Mouse (Mus musculus): ENCODE measurements around the gene Bcl2l11. TPM values are rescaled to one million over a fixed set of nuclear protein-coding genes. Genes with fewer than 3 reads are reported as not detected.

The Bcl2l11 gene
- polyA plus RNA-seq, 1 experiment = 54.4 TPM

DNA sequence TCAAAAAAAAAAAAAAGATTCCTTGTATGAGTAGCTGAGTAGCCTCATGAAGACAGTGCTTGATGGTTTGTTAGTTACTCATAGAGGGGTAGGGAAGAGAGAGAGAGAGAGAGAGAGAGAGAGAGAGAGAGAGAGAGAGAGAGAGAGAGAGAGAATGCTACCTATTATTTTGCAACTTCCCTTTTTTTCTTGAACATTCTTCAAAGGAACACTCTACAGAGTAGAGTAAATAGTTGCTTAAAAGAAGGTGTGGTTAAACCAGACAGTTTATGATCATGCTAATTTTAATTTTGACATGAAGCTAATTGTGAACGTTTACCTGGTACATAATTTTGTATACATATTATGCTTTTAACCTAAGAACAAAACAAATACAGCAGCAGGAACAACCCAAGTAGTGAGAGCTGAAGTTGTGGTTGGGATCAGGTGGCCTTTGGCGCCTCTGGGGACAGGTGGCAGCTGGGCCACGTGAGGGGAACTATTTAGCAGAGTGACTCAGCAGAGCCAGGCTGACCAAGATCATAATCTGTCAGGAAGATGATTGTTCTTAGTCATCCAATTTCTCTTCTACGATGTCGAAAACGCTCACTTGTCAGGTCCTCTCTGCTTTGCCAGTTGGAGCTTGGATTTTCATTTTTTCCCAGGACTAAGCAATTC, 78.0 kb downstream of the Bcl2l11 start:
- H3K4me3 ChIP-seq (ENCODE audit: control insufficient read depth, insufficient read depth, low read length) = no peak overlapping the region
- no peak for TF ChIP-seq CTCF (IDR thresholded peaks at IDR 0.05; ENCODE audit: borderline replicate concordance, control insufficient read depth, extremely low read depth, insufficient read depth, low read length, poor library complexity)
- no peak for TF ChIP-seq POLR2A (IDR thresholded peaks at IDR 0.05; ENCODE audit: control insufficient read depth, extremely low read depth, insufficient read depth, low read length, poor library complexity)
- no peaks in the 10 kb centered on the region for H3K27me3 ChIP-seq (ENCODE audit: control insufficient read depth, insufficient read depth, low read length)
- peaks cover 12% of the 10 kb centered on the region for H3K4me1 ChIP-seq (replicated peaks; ENCODE audit: control insufficient read depth, insufficient read depth, low read length)
- peak; percentile 47 for DNase-seq
- 4% methylated on average over 6 of the region's 6 CpGs for WGBS
- H3K27ac ChIP-seq (ENCODE audit: control insufficient read depth, insufficient read depth, low read length) = no peak overlapping the region
- H3K36me3 ChIP-seq (ENCODE audit: control insufficient read depth, insufficient read depth, low read length) = no peaks in the 10 kb centered on the region

DNA sequence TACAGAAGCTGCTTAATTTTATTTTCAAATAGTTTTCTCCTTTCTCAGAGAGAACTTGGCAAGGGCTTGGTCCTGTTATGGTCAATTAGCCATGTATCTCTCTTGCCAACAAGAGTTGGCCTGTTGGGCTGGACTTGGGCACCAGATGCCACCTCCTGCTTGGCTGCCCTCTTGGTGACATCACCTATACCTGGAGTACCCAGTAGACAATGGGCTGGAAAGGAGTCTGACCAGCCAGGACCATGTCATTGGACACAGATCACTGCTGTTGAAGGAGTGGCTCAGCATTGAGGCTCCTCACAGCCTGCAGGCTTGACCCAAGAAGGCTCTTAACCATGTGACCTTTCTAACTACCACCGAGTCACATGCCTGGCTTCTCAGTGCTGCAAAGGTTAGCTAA, 82.7 kb downstream of the Bcl2l11 start:
- Histone ChIP-seq H3K27ac (ENCODE audit: control insufficient read depth, insufficient read depth, low read length) (no peak overlapping the region), H3K36me3 (ENCODE audit: control insufficient read depth, insufficient read depth, low read length) (no peaks in the 10 kb centered on the region), H3K27me3 (ENCODE audit: control insufficient read depth, insufficient read depth, low read length) (no peaks in the 10 kb centered on the region), H3K4me3 (ENCODE audit: control insufficient read depth, insufficient read depth, low read length) (no peak overlapping the region), H3K4me1 (replicated peaks; ENCODE audit: control insufficient read depth, insufficient read depth, low read length) (peaks cover 7% of the 10 kb centered on the region)
- TF ChIP-seq POLR2A (IDR thresholded peaks at IDR 0.05; ENCODE audit: control insufficient read depth, extremely low read depth, insufficient read depth, low read length, poor library complexity) (no peak), CTCF (IDR thresholded peaks at IDR 0.05; ENCODE audit: borderline replicate concordance, control insufficient read depth, extremely low read depth, insufficient read depth, low read length, poor library complexity) (no peak)
- 92% methylated on average over 1 of the region's 1 CpGs for WGBS
- DNase-seq = no peak

DNA sequence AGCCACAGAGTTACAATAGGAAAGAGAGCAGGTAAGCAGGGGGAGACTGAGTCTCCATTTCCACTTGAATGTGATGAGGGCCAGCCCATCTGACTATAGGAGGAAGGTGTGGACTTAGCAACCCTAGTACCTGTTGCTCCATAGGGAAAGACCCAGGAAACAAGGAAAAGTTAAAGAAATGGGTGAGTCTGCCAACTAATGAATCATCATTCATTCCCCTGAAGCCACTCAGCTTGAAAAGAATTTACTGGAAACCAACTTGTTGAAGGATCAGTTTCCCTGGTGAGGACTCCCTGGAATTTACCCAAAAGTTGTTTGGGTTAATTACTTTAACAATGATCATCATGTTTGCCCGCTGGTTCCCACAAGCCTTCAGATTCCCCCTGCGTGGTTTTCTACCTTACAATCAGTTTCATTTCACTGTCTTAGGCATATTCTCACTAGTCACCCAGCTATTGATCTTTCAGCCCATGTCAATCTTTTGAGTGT, 84.0 kb downstream of the Bcl2l11 start:
- TF ChIP-seq CTCF (IDR thresholded peaks at IDR 0.05; ENCODE audit: borderline replicate concordance, control insufficient read depth, extremely low read depth, insufficient read depth, low read length, poor library complexity) (no peak), POLR2A (IDR thresholded peaks at IDR 0.05; ENCODE audit: control insufficient read depth, extremely low read depth, insufficient read depth, low read length, poor library complexity) (no peak)
- Histone ChIP-seq H3K36me3 (ENCODE audit: control insufficient read depth, insufficient read depth, low read length) (no peaks in the 10 kb centered on the region), H3K27ac (ENCODE audit: control insufficient read depth, insufficient read depth, low read length) (no peak overlapping the region), H3K4me3 (ENCODE audit: control insufficient read depth, insufficient read depth, low read length) (no peak overlapping the region), H3K4me1 (replicated peaks; ENCODE audit: control insufficient read depth, insufficient read depth, low read length) (peaks cover 3% of the 10 kb centered on the region; the same call in 1 of the 2 replicates), H3K27me3 (ENCODE audit: control insufficient read depth, insufficient read depth, low read length) (no peaks in the 10 kb centered on the region)
- DNase-seq = no peak
- WGBS = 74% methylated on average over 2 of the region's 2 CpGs

DNA sequence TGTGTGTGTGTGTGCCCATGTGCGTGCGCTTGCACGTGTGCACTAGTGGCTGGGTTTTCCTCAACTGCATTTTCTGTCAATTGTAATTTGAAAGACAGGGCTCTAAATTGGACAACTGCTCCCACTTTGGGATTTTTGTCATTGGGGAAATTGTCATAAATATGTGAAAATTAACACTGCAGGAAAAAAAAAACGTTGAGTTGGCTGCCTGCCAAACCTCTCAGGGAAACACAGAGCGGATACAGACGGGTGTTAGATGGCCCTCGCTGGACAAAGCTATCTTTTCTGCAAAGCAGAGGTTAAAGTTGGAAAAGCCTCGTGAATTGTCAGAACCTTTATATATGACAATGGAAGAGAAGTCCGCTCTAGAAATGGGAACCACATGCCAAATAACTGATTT, 84.5 kb downstream of the Bcl2l11 start:
- DNase-seq = no peak
- 56% methylated on average over 9 of the region's 9 CpGs for WGBS
- TF ChIP-seq POLR2A (IDR thresholded peaks at IDR 0.05; ENCODE audit: control insufficient read depth, extremely low read depth, insufficient read depth, low read length, poor library complexity) = no peak
- no peak for TF ChIP-seq CTCF (IDR thresholded peaks at IDR 0.05; ENCODE audit: borderline replicate concordance, control insufficient read depth, extremely low read depth, insufficient read depth, low read length, poor library complexity)
- Histone ChIP-seq H3K27me3 (ENCODE audit: control insufficient read depth, insufficient read depth, low read length) (no peaks in the 10 kb centered on the region), H3K4me1 (replicated peaks; ENCODE audit: control insufficient read depth, insufficient read depth, low read length) (peaks cover 2% of the 10 kb centered on the region; the same call in 1 of the 2 replicates), H3K4me3 (ENCODE audit: control insufficient read depth, insufficient read depth, low read length) (no peak overlapping the region), H3K36me3 (ENCODE audit: control insufficient read depth, insufficient read depth, low read length) (no peaks in the 10 kb centered on the region), H3K27ac (ENCODE audit: control insufficient read depth, insufficient read depth, low read length) (no peak overlapping the region)

DNA sequence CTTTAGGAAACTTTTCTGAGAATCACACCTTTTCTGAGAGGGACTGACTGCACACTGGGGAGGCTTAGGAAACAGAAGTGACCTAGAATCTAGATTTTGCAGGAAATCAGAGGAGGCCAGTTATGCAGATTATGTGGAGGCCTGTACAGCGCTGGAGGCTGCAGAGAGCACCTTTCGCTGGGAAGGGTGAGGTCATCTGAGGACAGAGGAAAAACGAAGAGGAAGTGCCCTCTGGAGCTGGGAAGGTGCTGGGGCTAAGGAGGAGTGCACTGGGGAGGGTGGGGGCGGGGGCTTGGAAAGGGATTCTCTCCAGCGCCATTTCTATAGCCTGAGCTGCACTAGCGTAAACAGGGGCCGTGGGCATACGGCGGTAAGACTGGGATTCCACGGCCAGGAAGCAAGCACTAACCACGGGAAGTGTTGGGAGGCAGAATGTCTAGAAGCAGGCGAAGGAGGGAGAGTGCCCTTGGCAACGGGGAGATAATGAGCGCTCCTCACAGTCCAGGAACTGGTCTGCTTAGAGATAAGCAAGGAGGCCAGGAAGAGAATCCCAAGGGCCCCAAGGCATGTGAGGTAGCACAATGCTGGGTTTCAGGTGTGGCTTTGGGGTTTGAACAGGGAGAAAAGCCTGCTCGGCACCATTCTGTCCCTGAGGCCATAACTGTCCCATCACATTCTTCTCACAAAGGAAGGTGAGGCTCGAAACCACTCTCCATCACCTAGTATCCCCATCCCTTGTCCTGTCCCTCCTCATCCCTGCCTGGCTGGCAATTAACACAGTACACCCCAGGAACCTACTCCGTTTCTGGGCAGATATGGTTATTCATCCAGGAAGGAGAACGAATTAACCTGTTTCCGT, 85.4 kb downstream of the Bcl2l11 start:
- no peaks in the 10 kb centered on the region for H3K27me3 ChIP-seq (ENCODE audit: control insufficient read depth, insufficient read depth, low read length)
- no peak overlapping the region for H3K4me3 ChIP-seq (ENCODE audit: control insufficient read depth, insufficient read depth, low read length)
- DNase-seq = no peak
- 52% methylated on average over 19 of the region's 19 CpGs for whole genome bisulfite sequencing
- no peaks in the 10 kb centered on the region; the same call in 1 of the 2 replicates for H3K4me1 ChIP-seq (replicated peaks; ENCODE audit: control insufficient read depth, insufficient read depth, low read length)
- no peak for TF ChIP-seq CTCF (IDR thresholded peaks at IDR 0.05; ENCODE audit: borderline replicate concordance, control insufficient read depth, extremely low read depth, insufficient read depth, low read length, poor library complexity)
- no peak for TF ChIP-seq POLR2A (IDR thresholded peaks at IDR 0.05; ENCODE audit: control insufficient read depth, extremely low read depth, insufficient read depth, low read length, poor library complexity)
- no peaks in the 10 kb centered on the region for H3K36me3 ChIP-seq (ENCODE audit: control insufficient read depth, insufficient read depth, low read length)
- H3K27ac ChIP-seq (ENCODE audit: control insufficient read depth, insufficient read depth, low read length) = no peak overlapping the region

DNA sequence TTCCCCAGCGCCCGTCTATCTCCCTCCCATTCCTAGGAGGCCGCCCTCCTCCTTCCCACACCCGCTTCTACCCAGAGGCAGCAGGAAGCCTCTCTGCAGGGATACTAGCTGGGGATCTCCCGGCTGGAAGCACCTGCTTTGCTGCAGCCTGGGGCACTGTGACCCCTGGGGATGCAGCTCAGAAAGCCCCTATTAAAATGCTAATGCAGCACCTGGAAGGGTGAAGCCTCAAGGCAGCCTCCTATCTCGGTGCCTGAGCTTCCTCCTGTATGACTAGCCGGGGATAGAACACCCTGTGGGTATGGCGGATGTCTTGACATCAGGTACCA, 86.0 kb downstream of the Bcl2l11 start:
- H3K27ac ChIP-seq (ENCODE audit: control insufficient read depth, insufficient read depth, low read length) = no peak overlapping the region
- H3K36me3 ChIP-seq (ENCODE audit: control insufficient read depth, insufficient read depth, low read length) = no peaks in the 10 kb centered on the region
- 91% methylated on average over 8 of the region's 8 CpGs for WGBS
- no peak overlapping the region for H3K4me3 ChIP-seq (ENCODE audit: control insufficient read depth, insufficient read depth, low read length)
- DNase-seq = no peak
- H3K4me1 ChIP-seq (replicated peaks; ENCODE audit: control insufficient read depth, insufficient read depth, low read length) = no peaks in the 10 kb centered on the region; the same call in 1 of the 2 replicates
- no peaks in the 10 kb centered on the region for H3K27me3 ChIP-seq (ENCODE audit: control insufficient read depth, insufficient read depth, low read length)
- TF ChIP-seq POLR2A (IDR thresholded peaks at IDR 0.05; ENCODE audit: control insufficient read depth, extremely low read depth, insufficient read depth, low read length, poor library complexity) = no peak

Data from thymus, adult 2 months (tissue).